Mouse (Mus musculus) C2C12 (cell line): Measurements from ENCODE around the gene Ttc21a. TPM values are rescaled to one million over a fixed set of nuclear protein-coding genes. Genes with fewer than 3 reads are reported as not detected.

ENCODE experiments used
- H3K27me3 ChIP-seq: one replicate; pipeline ENCODE4 v1.6.1; 2011; ENCODE audit not compliant: control insufficient read depth, insufficient read depth, insufficient read length
- H3K36me3 ChIP-seq: one replicate; pipeline ENCODE4 v1.6.1; 2011; ENCODE audit not compliant: control insufficient read depth, insufficient read depth
- H3K4me3 ChIP-seq: one replicate; pipeline ENCODE4 v1.5.1; 2011; ENCODE audit warnings: mild to moderate bottlenecking, control low read depth; ENCODE audit not compliant: poor library complexity, insufficient read depth, severe bottlenecking
- H3K79me2 ChIP-seq: one replicate; pipeline ENCODE4 v1.6.1; 2011; ENCODE audit not compliant: control insufficient read depth, insufficient read depth
- H3K79me3 ChIP-seq: one replicate; pipeline ENCODE4 v1.6.1; 2011; ENCODE audit warnings: low read depth, control low read depth
- H3ac ChIP-seq: one replicate; pipeline ENCODE3; 2011; ENCODE audit warnings: low read depth; ENCODE audit not compliant: control insufficient read depth, insufficient read length
- CEBPB ChIP-seq: IDR thresholded peaks from one replicate; pipeline ENCODE4 v1.6.1; 2011; ENCODE audit warnings: low read depth, mild to moderate bottlenecking, control low read depth, moderate library complexity
- CTCF ChIP-seq: IDR thresholded peaks from one replicate; pipeline ENCODE4 v1.5.1; 2011; ENCODE audit not compliant: control insufficient read depth, insufficient read depth, insufficient read length
- FOSL1 ChIP-seq: IDR thresholded peaks from one replicate; pipeline ENCODE4 v1.8.0; 2011; ENCODE audit warnings: mild to moderate bottlenecking, low read length; ENCODE audit not compliant: poor library complexity, insufficient read depth, severe bottlenecking
- MAX ChIP-seq: IDR thresholded peaks from one replicate; pipeline ENCODE4 v1.6.1; 2011; ENCODE audit warnings: mild to moderate bottlenecking, control low read depth
- MYOD1 ChIP-seq: IDR thresholded peaks from one replicate; pipeline ENCODE4 v1.6.1; 2011; ENCODE audit warnings: low read depth; ENCODE audit not compliant: control insufficient read depth, insufficient read length
- MYOG ChIP-seq: IDR thresholded peaks from one replicate; pipeline ENCODE4 v1.6.1; 2011; ENCODE audit not compliant: control insufficient read depth, insufficient read length; ENCODE audit errors: extremely low read depth
- USF1 ChIP-seq: IDR thresholded peaks from one replicate; pipeline ENCODE4 v1.6.1; 2011; ENCODE audit warnings: low read depth, mild to moderate bottlenecking, control low read depth, moderate library complexity
- long read RNA-seq, 2 experiments: library from polyadenylated mRNA; unstranded; transcript quantifications; one replicate each; pipeline ENCODE4 v2.0.0; 2019 to 2020
- polyA plus RNA-seq: library from polyadenylated mRNA; unstranded; fragments of >200 nt; fragmentation: generic; extraction: Trizol; gene quantifications from one replicate; pipeline ENCODE4 v1.2.1, GENCODE M21; 2012; ENCODE audit warnings: missing spikeins

The Ttc21a gene
- 0.06 TPM for polyA plus RNA-seq
- long read RNA-seq, experiment 1: 0 reads
- long read RNA-seq, experiment 2, partial matches to known transcripts: 2 of 2 reads
- long read RNA-seq, experiment 2, other reads (novel, unspliced or antisense): 0 of 2 reads

GRCm38 (mm10) chr9:119937005-119937773 lies at the start of gene Ttc21a, which contains the start of gene Gorasp1:
Gene Ttc21a (plus strand): TSS chr9:119937606.
Gene Gorasp1 (minus strand): TSS chr9:119937565.
- no peak for TF ChIP-seq FOSL1
- TF ChIP-seq MAX: peak; percentile 82
- TF ChIP-seq MYOD1: no peak
- peak; percentile 94 for TF ChIP-seq USF1
- Histone ChIP-seq H3K79me3 (no peaks in the 10 kb centered on the region), H3K36me3 (no peaks in the 10 kb centered on the region), H3K27me3 (no peaks in the 10 kb centered on the region), H3K79me2 (peaks cover 8% of the 10 kb centered on the region), H3ac (peak within 1 kb of the TSS; percentile 90), H3K4me3 (peak within 1 kb of the TSS; percentile 57)

DNA sequence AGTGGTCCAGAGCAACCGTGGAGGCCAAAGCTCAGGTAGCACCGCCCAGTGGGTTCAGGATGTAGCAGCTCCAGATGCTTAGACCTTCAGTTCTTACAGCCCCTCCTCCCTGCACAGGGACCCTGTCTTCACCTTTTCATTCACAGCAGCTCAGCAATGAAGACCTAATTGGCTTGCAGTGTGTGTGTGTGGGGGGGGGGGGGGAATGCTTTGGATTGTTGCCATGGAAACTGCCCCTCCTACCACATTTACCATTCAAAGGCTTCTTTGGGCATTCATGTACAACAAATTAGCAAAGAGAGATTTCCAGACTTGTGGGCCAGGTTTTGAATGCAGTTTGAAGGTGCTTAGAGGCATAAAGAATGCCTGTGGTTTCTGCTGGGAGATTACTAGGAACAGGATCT lies 48.6 kb upstream of the Ttc21a start:
- no peak overlapping the region for H3K4me3 ChIP-seq
- TF ChIP-seq FOSL1 (no peak), MYOD1 (no peak), USF1 (no peak), MYOG (no peak), CTCF (no peak), CEBPB (no peak), MAX (no peak)
- H3K36me3 ChIP-seq: no peaks in the 10 kb centered on the region
- no peaks in the 10 kb centered on the region for H3K27me3 ChIP-seq
- no peaks in the 10 kb centered on the region for H3K79me3 ChIP-seq
- H3K79me2 ChIP-seq: no peaks in the 10 kb centered on the region
- no peak overlapping the region for H3ac ChIP-seq

- H3K36me3 ChIP-seq: no peaks in the 10 kb centered on the region
- no peak overlapping the region for H3K4me3 ChIP-seq
- H3K79me3 ChIP-seq: no peaks in the 10 kb centered on the region
- H3K27me3 ChIP-seq: no peaks in the 10 kb centered on the region
- H3K79me2 ChIP-seq: no peaks in the 10 kb centered on the region
- H3ac ChIP-seq: no peak overlapping the region
- TF ChIP-seq MYOD1: no peak
- TF ChIP-seq CTCF: no peak
- no peak for TF ChIP-seq FOSL1
- no peak for TF ChIP-seq USF1
- TF ChIP-seq CEBPB: no peak
- TF ChIP-seq MYOG: no peak
- TF ChIP-seq MAX: no peak
These were observed 48.0 kb upstream of the Ttc21a start for GRCm38 (mm10) chr9:119889446-119889845.

DNA sequence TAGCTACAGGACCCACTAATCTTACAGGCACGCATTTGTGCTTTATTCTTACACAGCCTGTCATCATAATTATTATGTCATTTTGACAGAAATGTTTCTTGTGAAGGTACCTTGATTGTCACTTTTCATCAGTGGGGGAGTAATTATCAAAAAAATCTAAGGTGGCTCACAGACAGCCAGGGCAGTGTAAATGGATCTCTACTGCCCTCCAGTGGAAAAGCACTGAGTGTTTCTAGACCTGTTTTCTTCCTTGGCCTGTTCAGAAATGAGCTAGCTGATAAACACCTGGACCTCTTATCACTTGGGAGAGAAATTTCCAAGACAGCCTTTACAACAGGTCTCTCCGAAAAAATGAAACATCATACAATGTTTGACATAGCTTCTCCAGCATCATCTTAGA lies 46.7 kb upstream of the Ttc21a start:
- Histone ChIP-seq H3K79me2 (peaks cover 8% of the 10 kb centered on the region), H3ac (no peak overlapping the region), H3K36me3 (no peaks in the 10 kb centered on the region), H3K4me3 (no peak overlapping the region), H3K79me3 (peaks cover 6% of the 10 kb centered on the region), H3K27me3 (no peaks in the 10 kb centered on the region)
- TF ChIP-seq MYOG (no peak), USF1 (no peak), CTCF (no peak), FOSL1 (no peak)

DNA sequence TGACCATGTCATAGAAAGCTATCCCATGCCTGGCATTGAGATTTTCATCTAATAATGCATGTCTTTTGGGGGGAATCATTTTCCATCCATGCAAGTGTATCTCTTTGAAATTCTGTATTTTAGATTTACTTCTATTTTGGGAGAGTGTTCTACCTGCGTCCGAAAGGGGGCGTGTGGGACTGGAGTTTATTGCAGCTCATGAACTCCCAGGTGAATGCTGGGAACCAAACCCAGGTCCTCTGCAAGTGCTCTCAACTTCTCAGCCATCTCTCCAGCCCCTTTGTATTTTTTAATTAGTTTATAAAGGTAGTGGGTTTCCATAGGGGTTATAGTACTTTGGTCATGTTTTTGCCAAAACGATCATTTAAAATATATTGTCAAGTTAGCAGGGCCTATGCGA lies 43.5 kb upstream of the Ttc21a start:
- Histone ChIP-seq H3K79me2 (peaks cover 40% of the 10 kb centered on the region), H3K4me3 (peak overlapping the region; percentile 64), H3K36me3 (no peaks in the 10 kb centered on the region), H3K27me3 (no peaks in the 10 kb centered on the region), H3ac (no peak overlapping the region), H3K79me3 (peaks cover 30% of the 10 kb centered on the region)
- TF ChIP-seq CTCF: no peak
- no peak for TF ChIP-seq CEBPB
- no peak for TF ChIP-seq FOSL1
- TF ChIP-seq USF1: no peak
- no peak for TF ChIP-seq MYOD1
- no peak for TF ChIP-seq MYOG
- TF ChIP-seq MAX: no peak

GRCm38 (mm10) chr9:119894339-119895009 lies 42.9 kb upstream of the Ttc21a start, which contains the start of gene Wdr48:
Gene Wdr48 (plus strand): TSS chr9:119894878.
- TF ChIP-seq MYOG (no peak), MAX (peak; percentile 28)
- Histone ChIP-seq H3K4me3 (peak within 1 kb of the TSS; percentile 64), H3K79me3 (peaks cover 30% of the 10 kb centered on the region), H3ac (peak within 1 kb of the TSS; percentile 83), H3K27me3 (no peaks in the 10 kb centered on the region), H3K79me2 (peaks cover 46% of the 10 kb centered on the region), H3K36me3 (no peaks in the 10 kb centered on the region)
